Mouse (Mus musculus): ENCODE data around the gene Gucy1b1.
A peak's percentile ranks its signal among the peaks of the same experiment; 100 is the strongest.

Gene Gucy1b1

GRCm38 (mm10) chr3:82074201-82074851 is at the start of gene Gucy1b1:
Gene Gucy1b1 (minus strand): TSS chr3:82074689.
- peak; percentile 82 to 84 for DNase-seq

GRCm38 (mm10) chr3:82118916-82119315 is 44.4 kb upstream of the Gucy1b1 start:
- no peak for DNase-seq

- no peak for DNase-seq
Measured at GRCm38 (mm10) chr3:82112439-82112838, 38.0 kb upstream of the Gucy1b1 start.

GRCm38 (mm10) chr3:82111986-82112385 is 37.5 kb upstream of the Gucy1b1 start:
- no peak for DNase-seq

GRCm38 (mm10) chr3:82108951-82109350 is 34.5 kb upstream of the Gucy1b1 start:
- DNase-seq, result no peak

- no peak for DNase-seq
Measured at GRCm38 (mm10) chr3:82104229-82104628, 29.7 kb upstream of the Gucy1b1 start.

- DNase-seq, result no peak
Measured at GRCm38 (mm10) chr3:82099127-82099526, 24.6 kb upstream of the Gucy1b1 start.

- DNase-seq, result no peak
Measured at GRCm38 (mm10) chr3:82096801-82097200, 22.3 kb upstream of the Gucy1b1 start.

- peak; percentile 64 to 69 for DNase-seq
Measured at GRCm38 (mm10) chr3:82073741-82074181, 728 bp downstream of the Gucy1b1 start.

GRCm38 (mm10) chr3:82067830-82068229 is 6.7 kb downstream of the Gucy1b1 start:
- DNase-seq, result no peak

GRCm38 (mm10) chr3:82061402-82062180 is 12.9 kb downstream of the Gucy1b1 start:
- no peak for DNase-seq

GRCm38 (mm10) chr3:82057201-82057600 is 17.3 kb downstream of the Gucy1b1 start:
- no peak for DNase-seq

- no peak for DNase-seq
Measured at GRCm38 (mm10) chr3:82054283-82054974, 20.1 kb downstream of the Gucy1b1 start.

- no peak for DNase-seq
Measured at GRCm38 (mm10) chr3:82052029-82052428, 22.5 kb downstream of the Gucy1b1 start.

GRCm38 (mm10) chr3:82051468-82051867 is 23.0 kb downstream of the Gucy1b1 start:
- no peak for DNase-seq

- no peak for DNase-seq
Measured at GRCm38 (mm10) chr3:82048681-82049080, 25.8 kb downstream of the Gucy1b1 start.

- DNase-seq, result no peak
Measured at GRCm38 (mm10) chr3:82048078-82048477, 26.4 kb downstream of the Gucy1b1 start.

GRCm38 (mm10) chr3:82047100-82047753 is 27.3 kb downstream of the Gucy1b1 start:
- DNase-seq, result peak; percentile 59 to 62

GRCm38 (mm10) chr3:82046087-82046486 is 28.4 kb downstream of the Gucy1b1 start:
- no peak for DNase-seq

- no peak for DNase-seq
Measured at GRCm38 (mm10) chr3:82044902-82045301, 29.6 kb downstream of the Gucy1b1 start.

GRCm38 (mm10) chr3:82043676-82044075 is 30.8 kb downstream of the Gucy1b1 start:
- DNase-seq, result no peak

- no peak for DNase-seq
Measured at GRCm38 (mm10) chr3:82036262-82037044, 38.0 kb downstream of the Gucy1b1 start.

All from cerebellum, postnatal 36 days (tissue).